ENCODE assay signal across 27 mouse cellular contexts in the genomic region with DNA sequence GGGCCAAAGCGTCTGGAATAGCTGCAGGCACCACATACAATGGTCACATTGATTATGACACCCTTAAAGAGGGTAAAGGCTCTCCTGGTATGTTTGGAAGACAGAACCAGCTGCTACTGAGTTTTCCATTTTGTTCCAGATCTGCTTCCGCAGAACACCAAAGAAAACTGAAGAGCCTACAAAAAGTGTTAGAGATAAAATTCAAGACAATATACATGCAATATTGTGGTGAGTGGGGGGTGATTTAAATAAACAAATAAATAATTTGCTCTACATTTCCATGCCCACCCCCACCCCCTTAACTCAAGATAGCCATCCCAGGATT. TPM values are rescaled to one million over a fixed set of nuclear protein-coding genes. Genes with fewer than 3 reads are reported as not detected.
A peak's percentile ranks its signal among the peaks of the same experiment; 100 is the strongest.
DNase-seq lines count a peak whose midpoint lies in the region; ATAC-seq and TF ChIP-seq lines count a peak whose summit lies in the region.
"Had no signal": no experiment of that assay in that cellular context is flagged by ENCODE, and none has a peak within 500 bp of the region (broad histone marks: within the 10 kb centered on the region; RNA-seq: fewer than 3 reads in every experiment).

No protein-coding gene starts in this region.

- DNase-seq in neural tube, embryonic 11.5 days (ENCODE audit: low spot score) = no peak
- no peak for DNase-seq in neural tube, embryonic 10.5 days (ENCODE audit: extremely low spot score, low spot score)
- DNase-seq in liver, postnatal 0 days = no peak
- no peak for DNase-seq in heart, adult 2 months
- DNase-seq: adrenal gland, adult 2 months; cerebellum, adult 9-11 months; heart, postnatal 14 days; lung, embryonic 14.5 days; lung, postnatal 4 days; right cerebral cortex, postnatal 14 days had no signal

- peak overlapping the region; percentile 95 for H3K9ac ChIP-seq in neural tube, embryonic 11.5 days (ENCODE audit: low read length)
- peak overlapping the region; percentile 96 for H3K9ac ChIP-seq in hindbrain, embryonic 13.5 days
- no peak overlapping the region for H3K9ac ChIP-seq in intestine, embryonic 16.5 days (ENCODE audit: low read depth, low read length)
- H3K9ac ChIP-seq in liver, postnatal 0 days (replicated peaks) = no peak overlapping the region
- H3K9ac ChIP-seq in heart, adult 2 months (ENCODE audit: low read depth, low read length) = no peak overlapping the region
- H3K9ac ChIP-seq: embryonic facial prominence, embryonic 12.5 days; forebrain, embryonic 15.5 days; heart, embryonic 12.5 days; limb, embryonic 12.5 days; liver, embryonic 12.5 days; lung, embryonic 14.5 days; stomach, embryonic 15.5 days had no signal

- WGBS in neural tube, embryonic 11.5 days = 7% methylated on average over 2 of the region's 2 CpGs
- 7% methylated on average over 2 of the region's 2 CpGs for WGBS in hindbrain, embryonic 13.5 days
- 27% methylated on average over 2 of the region's 2 CpGs for WGBS in intestine, embryonic 16.5 days
- WGBS in liver, postnatal 0 days (ENCODE audit: insufficient replicate concordance) = 18% methylated on average over 2 of the region's 2 CpGs
- 20% methylated on average over 2 of the region's 2 CpGs for WGBS in heart, adult 2 months

- no peaks in the 10 kb centered on the region for H3K27me3 ChIP-seq in neural tube, embryonic 11.5 days (ENCODE audit: control insufficient read depth, insufficient read depth, low read length)
- H3K27me3 ChIP-seq in hindbrain, embryonic 13.5 days = peaks cover 88% of the 10 kb centered on the region
- peaks cover 78% of the 10 kb centered on the region for H3K27me3 ChIP-seq in intestine, embryonic 16.5 days (replicated peaks; ENCODE audit: control insufficient read depth, insufficient read depth, low read length)
- H3K27me3 ChIP-seq in liver, postnatal 0 days (ENCODE audit: insufficient read depth, low read length) = peaks cover 98% of the 10 kb centered on the region
- peaks cover 39% of the 10 kb centered on the region for H3K27me3 ChIP-seq in heart, adult 2 months (ENCODE audit: control insufficient read depth, insufficient read depth, low read length)

- no peak for ATAC-seq in neural tube, embryonic 11.5 days (ENCODE audit: insufficient read depth, low FRiP score, low TSS enrichment)
- no peak for ATAC-seq in hindbrain, embryonic 13.5 days (ENCODE audit: low FRiP score)
- ATAC-seq in intestine, embryonic 16.5 days = no peak
- no peak for ATAC-seq in liver, postnatal 0 days
- no peak for ATAC-seq in erythroblast, adult 5-6 weeks (replicated peaks; ENCODE audit: low FRiP score, poor library complexity, severe bottlenecking)
- ATAC-seq: forebrain, embryonic 15.5 days; inflammation-experienced regulatory T-cells, adult 6 months; liver, embryonic 12.5 days had no signal

- H3K4me2 ChIP-seq in neural tube, embryonic 11.5 days (ENCODE audit: low read depth) = peak overlapping the region; percentile 91
- H3K4me2 ChIP-seq in hindbrain, embryonic 13.5 days = peak overlapping the region; percentile 83
- 0 out of 2 replicates have a peak overlapping the region, but pooled peaks have one; percentile 10 for H3K4me2 ChIP-seq in intestine, embryonic 16.5 days (ENCODE audit: low read depth, low read length)
- H3K4me2 ChIP-seq in liver, postnatal 0 days (ENCODE audit: low read depth, low read length) = no peak overlapping the region
- H3K4me2 ChIP-seq: embryonic facial prominence, embryonic 12.5 days; forebrain, embryonic 15.5 days; heart, embryonic 12.5 days; liver, embryonic 12.5 days had no signal

- intact Hi-C loops in heart, adult 2 months (cut with DNase I) = no loop called here

- peak overlapping the region; percentile 99 for H3K27ac ChIP-seq in neural tube, embryonic 11.5 days (ENCODE audit: low read depth, low read length)
- H3K27ac ChIP-seq in hindbrain, embryonic 13.5 days = peak overlapping the region; percentile 99
- peak overlapping the region; percentile 47; the same call in 1 of the 2 replicates for H3K27ac ChIP-seq in intestine, embryonic 16.5 days (ENCODE audit: low read length)
- H3K27ac ChIP-seq in liver, postnatal 0 days (ENCODE audit: low read depth) = no peak overlapping the region
- no peak overlapping the region for H3K27ac ChIP-seq in heart, adult 2 months
- H3K27ac ChIP-seq: embryonic facial prominence, embryonic 12.5 days; forebrain, embryonic 15.5 days; limb, embryonic 12.5 days; liver, embryonic 12.5 days; stomach, embryonic 15.5 days had no signal

- peaks cover 77% of the 10 kb centered on the region for H3K4me1 ChIP-seq in neural tube, embryonic 11.5 days (ENCODE audit: control insufficient read depth, insufficient read depth, low read length)
- H3K4me1 ChIP-seq in hindbrain, embryonic 13.5 days (replicated peaks) = peaks cover 41% of the 10 kb centered on the region
- H3K4me1 ChIP-seq in intestine, embryonic 16.5 days (ENCODE audit: control insufficient read depth, insufficient read depth, low read length) = 0 out of 2 replicates have a peak, but pooled peaks cover 3% of the 10 kb centered on the region
- H3K4me1 ChIP-seq in liver, postnatal 0 days (ENCODE audit: insufficient read depth) = no peaks in the 10 kb centered on the region
- no peaks in the 10 kb centered on the region for H3K4me1 ChIP-seq in heart, adult 2 months (ENCODE audit: control insufficient read depth, insufficient read depth, low read length)
- H3K4me1 ChIP-seq: embryonic facial prominence, embryonic 12.5 days; liver, embryonic 12.5 days had no signal

- no peaks in the 10 kb centered on the region for H3K9me3 ChIP-seq in neural tube, embryonic 11.5 days (ENCODE audit: control insufficient read depth, low read length)
- H3K9me3 ChIP-seq in hindbrain, embryonic 13.5 days = no peaks in the 10 kb centered on the region
- no peaks in the 10 kb centered on the region for H3K9me3 ChIP-seq in intestine, embryonic 16.5 days (ENCODE audit: control insufficient read depth, low read length)
- no peaks in the 10 kb centered on the region for H3K9me3 ChIP-seq in liver, postnatal 0 days (ENCODE audit: low read length)
- H3K9me3 ChIP-seq: embryonic facial prominence, embryonic 12.5 days; forebrain, embryonic 15.5 days; heart, embryonic 12.5 days; limb, embryonic 12.5 days; liver, embryonic 12.5 days; stomach, embryonic 15.5 days had no signal

- TF ChIP-seq EP300 in liver, postnatal 0 days (IDR thresholded peaks at IDR 0.05; ENCODE audit: low read depth) = no peak
- TF ChIP-seq EP300 in heart, adult 2 months (IDR thresholded peaks at IDR 0.05; ENCODE audit: insufficient read depth, low read depth, low read length) = no peak

- H3K4me3 ChIP-seq in neural tube, embryonic 11.5 days (ENCODE audit: low read depth, low read length) = peak overlapping the region; percentile 48
- H3K4me3 ChIP-seq in hindbrain, embryonic 13.5 days = peak overlapping the region; percentile 51
- H3K4me3 ChIP-seq in intestine, embryonic 16.5 days (ENCODE audit: low read length) = no peak overlapping the region
- no peak overlapping the region for H3K4me3 ChIP-seq in liver, postnatal 0 days (ENCODE audit: low read depth, low read length)
- H3K4me3 ChIP-seq in heart, adult 2 months = no peak overlapping the region
- H3K4me3 ChIP-seq: embryonic facial prominence, embryonic 12.5 days; forebrain, embryonic 15.5 days; limb, embryonic 12.5 days; liver, embryonic 12.5 days; stomach, embryonic 15.5 days had no signal

- H3K36me3 ChIP-seq in neural tube, embryonic 11.5 days (ENCODE audit: control insufficient read depth, insufficient read depth, low read length) = peaks cover 2% of the 10 kb centered on the region
- H3K36me3 ChIP-seq in hindbrain, embryonic 13.5 days = peaks cover 10% of the 10 kb centered on the region; the same call in 1 of the 2 replicates
- no peaks in the 10 kb centered on the region for H3K36me3 ChIP-seq in intestine, embryonic 16.5 days (ENCODE audit: control insufficient read depth, insufficient read depth, low read length)
- no peaks in the 10 kb centered on the region for H3K36me3 ChIP-seq in liver, postnatal 0 days (replicated peaks; ENCODE audit: insufficient read depth, low read length)
- H3K36me3 ChIP-seq in heart, adult 2 months (ENCODE audit: control insufficient read depth, insufficient read depth, low read length) = no peaks in the 10 kb centered on the region
- H3K36me3 ChIP-seq: embryonic facial prominence, embryonic 12.5 days; forebrain, embryonic 15.5 days; heart, embryonic 12.5 days; limb, embryonic 12.5 days; liver, embryonic 12.5 days; stomach, embryonic 15.5 days had no signal

- no peak for TF ChIP-seq POLR2A in heart, adult 2 months (IDR thresholded peaks at IDR 0.05; ENCODE audit: insufficient read depth, low read depth, low read length)

- TF ChIP-seq CTCF in liver, postnatal 0 days (IDR thresholded peaks at IDR 0.05; ENCODE audit: low read depth) = no peak
- TF ChIP-seq CTCF in heart, adult 2 months (IDR thresholded peaks at IDR 0.05) = no peak

- H3K79me2 ChIP-seq in heart, adult 2 months (replicated peaks; ENCODE audit: control insufficient read depth, insufficient read depth, low read length) = no peaks in the 10 kb centered on the region

RNA-seq across cellular contexts. Expression of a gene that starts 12.9 kb away (rescaled TPM):
- polyA plus RNA-seq in neural tube, embryonic 11.5 days (2014; fragmentation: Nextera tagmentation; extraction: Ambion mirVana) = 3.9 and 5.5 TPM in 2 replicates
- polyA plus RNA-seq in hindbrain, embryonic 13.5 days (2015; fragmentation: Nextera tagmentation; extraction: Ambion mirVana) = 1.3 and 1.5 TPM in 2 replicates
- 0.24 TPM in 1 of 2 replicates, not detected in the other for polyA plus RNA-seq in intestine, embryonic 16.5 days (2015; fragmentation: Nextera tagmentation; extraction: Ambion mirVana)
- polyA plus RNA-seq in liver, postnatal 0 days (2015; fragmentation: Nextera tagmentation; extraction: Ambion mirVana) = not detected in 2 replicates
- not detected in 2 replicates for total RNA-seq in erythroblast, adult 5-6 weeks (2015; ENCODE audit: low replicate concordance)
- total RNA-seq in erythroblast, adult 5-6 weeks (2017; ENCODE audit: low replicate concordance) = not detected in 2 replicates
- under 1 TPM in 1 of 2 experiments, not detected in 1; 0.14 TPM for total RNA-seq in heart, adult 2 months (2021)
- polyA plus RNA-seq in heart, adult 2 months (2012; rRNA removed) = 0.04 and 0.20 TPM in 2 replicates
- total RNA-seq: layer of hippocampus, postnatal 14 days; neutrophil, adult 5-6 weeks had no signal
- polyA plus RNA-seq: cortical plate, adult 2 months; embryonic facial prominence, embryonic 12.5 days; forebrain, embryonic 15.5 days; heart, embryonic 12.5 days; inflammation-experienced regulatory T-cells, adult 6 months; liver, embryonic 12.5 days; lung, embryonic 14.5 days; spleen, adult 2 months; stomach, embryonic 15.5 days; thymus, postnatal 0 days had no signal

RNA-seq across cellular contexts. Expression of a gene that starts 23.3 kb away (rescaled TPM):
- polyA plus RNA-seq in neural tube, embryonic 11.5 days (2014; fragmentation: Nextera tagmentation; extraction: Ambion mirVana) = 9.0 and 9.8 TPM in 2 replicates
- polyA plus RNA-seq in hindbrain, embryonic 13.5 days (2015; fragmentation: Nextera tagmentation; extraction: Ambion mirVana) = 1.6 and 2.5 TPM in 2 replicates
- polyA plus RNA-seq in intestine, embryonic 16.5 days (2015; fragmentation: Nextera tagmentation; extraction: Ambion mirVana) = 0.10 and 0.11 TPM in 2 replicates
- not detected in 2 replicates for polyA plus RNA-seq in liver, postnatal 0 days (2015; fragmentation: Nextera tagmentation; extraction: Ambion mirVana)
- not detected in 2 replicates for total RNA-seq in erythroblast, adult 5-6 weeks (2015; ENCODE audit: low replicate concordance)
- not detected in 2 replicates for total RNA-seq in erythroblast, adult 5-6 weeks (2017; ENCODE audit: low replicate concordance)
- not detected for total RNA-seq in heart, adult 2 months (2021)
- polyA plus RNA-seq in heart, adult 2 months (2012; rRNA removed) = not detected in 2 replicates
- total RNA-seq: adrenal gland, adult 2 months; gastrocnemius, adult 18-20 months; heart, postnatal 14 days; neutrophil, adult 5-6 weeks had no signal
- polyA plus RNA-seq: adrenal gland, adult 2 months; forebrain, embryonic 15.5 days; heart, embryonic 12.5 days; inflammation-experienced regulatory T-cells, adult 6 months; large intestine, adult 2 months; liver, embryonic 12.5 days; spleen, adult 2 months; thymus, postnatal 0 days had no signal

RNA-seq across cellular contexts. Expression of a gene that starts 27.7 kb away (rescaled TPM):
- polyA plus RNA-seq in neural tube, embryonic 11.5 days (2014; fragmentation: Nextera tagmentation; extraction: Ambion mirVana) = 9.2 and 11.2 TPM in 2 replicates
- polyA plus RNA-seq in hindbrain, embryonic 13.5 days (2015; fragmentation: Nextera tagmentation; extraction: Ambion mirVana) = 4.1 and 4.2 TPM in 2 replicates
- polyA plus RNA-seq in intestine, embryonic 16.5 days (2015; fragmentation: Nextera tagmentation; extraction: Ambion mirVana) = 0.91 and 0.95 TPM in 2 replicates
- polyA plus RNA-seq in liver, postnatal 0 days (2015; fragmentation: Nextera tagmentation; extraction: Ambion mirVana) = not detected in 2 replicates
- total RNA-seq in erythroblast, adult 5-6 weeks (2015; ENCODE audit: low replicate concordance) = not detected in 2 replicates
- not detected in 2 replicates for total RNA-seq in erythroblast, adult 5-6 weeks (2017; ENCODE audit: low replicate concordance)
- under 1 TPM; 0.21 to 0.45 TPM for total RNA-seq in heart, adult 2 months (2021)
- polyA plus RNA-seq in heart, adult 2 months (2012; rRNA removed) = 0.53 and 1.0 TPM in 2 replicates
- total RNA-seq: layer of hippocampus, postnatal 14 days; neutrophil, adult 5-6 weeks had no signal
- polyA plus RNA-seq: cortical plate, adult 2 months; forebrain, embryonic 15.5 days; inflammation-experienced regulatory T-cells, adult 6 months; liver, embryonic 12.5 days; lung, embryonic 14.5 days; thymus, postnatal 0 days had no signal

RNA-seq across cellular contexts. Expression of a gene that starts 27.7 kb away (rescaled TPM):
- polyA plus RNA-seq in neural tube, embryonic 11.5 days (2014; fragmentation: Nextera tagmentation; extraction: Ambion mirVana) = 52.7 and 55.0 TPM in 2 replicates
- 76.0 and 82.5 TPM in 2 replicates for polyA plus RNA-seq in hindbrain, embryonic 13.5 days (2015; fragmentation: Nextera tagmentation; extraction: Ambion mirVana)
- polyA plus RNA-seq in intestine, embryonic 16.5 days (2015; fragmentation: Nextera tagmentation; extraction: Ambion mirVana) = 13.4 and 15.1 TPM in 2 replicates
- polyA plus RNA-seq in liver, postnatal 0 days (2015; fragmentation: Nextera tagmentation; extraction: Ambion mirVana) = not detected in 2 replicates
- total RNA-seq in erythroblast, adult 5-6 weeks (2015; ENCODE audit: low replicate concordance) = not detected in 2 replicates
- total RNA-seq in erythroblast, adult 5-6 weeks (2017; ENCODE audit: low replicate concordance) = not detected in 2 replicates
- not detected for total RNA-seq in heart, adult 2 months (2021)
- 0.06 TPM in 1 of 2 replicates, not detected in the other for polyA plus RNA-seq in heart, adult 2 months (2012; rRNA removed)
- total RNA-seq: gastrocnemius, adult 18-20 months; heart, postnatal 14 days; layer of hippocampus, postnatal 14 days; neutrophil, adult 5-6 weeks had no signal
- polyA plus RNA-seq: cortical plate, adult 2 months; forebrain, embryonic 15.5 days; inflammation-experienced regulatory T-cells, adult 6 months; lung, embryonic 14.5 days; spleen, adult 2 months had no signal

RNA-seq across cellular contexts. Expression of a gene that starts 35.0 kb away (rescaled TPM):
- polyA plus RNA-seq in neural tube, embryonic 11.5 days (2014; fragmentation: Nextera tagmentation; extraction: Ambion mirVana) = 21.3 and 23.1 TPM in 2 replicates
- 0.79 and 1.5 TPM in 2 replicates for polyA plus RNA-seq in hindbrain, embryonic 13.5 days (2015; fragmentation: Nextera tagmentation; extraction: Ambion mirVana)
- 3.1 TPM in 2 replicates for polyA plus RNA-seq in intestine, embryonic 16.5 days (2015; fragmentation: Nextera tagmentation; extraction: Ambion mirVana)
- 0.04 TPM in 1 of 2 replicates, not detected in the other for polyA plus RNA-seq in liver, postnatal 0 days (2015; fragmentation: Nextera tagmentation; extraction: Ambion mirVana)
- total RNA-seq in erythroblast, adult 5-6 weeks (2015; ENCODE audit: low replicate concordance) = not detected in 2 replicates
- total RNA-seq in erythroblast, adult 5-6 weeks (2017; ENCODE audit: low replicate concordance) = not detected in 2 replicates
- total RNA-seq in heart, adult 2 months (2021) = 1 to 10 TPM in 1 of 2 experiments, under 1 TPM in 1; 0.61 to 1.0 TPM
- polyA plus RNA-seq in heart, adult 2 months (2012; rRNA removed) = 0.59 and 0.61 TPM in 2 replicates
- total RNA-seq: layer of hippocampus, postnatal 14 days; neutrophil, adult 5-6 weeks had no signal
- polyA plus RNA-seq: cortical plate, adult 2 months; inflammation-experienced regulatory T-cells, adult 6 months had no signal

Comparison
In these comparisons a context has a peak if more than half of its experiments do, and no peak if none do; other contexts are left out.
1. H3K27ac ChIP-seq: peak in neural tube, embryonic 11.5 days (single experiment), hindbrain, embryonic 13.5 days (single experiment) and intestine, embryonic 16.5 days (single experiment); none in liver, postnatal 0 days (single experiment) and heart, adult 2 months (single experiment).
2. H3K4me3 ChIP-seq: peak in neural tube, embryonic 11.5 days (single experiment) and hindbrain, embryonic 13.5 days (single experiment); none in intestine, embryonic 16.5 days (single experiment), liver, postnatal 0 days (single experiment) and heart, adult 2 months (single experiment).
3. H3K9ac ChIP-seq: peak in neural tube, embryonic 11.5 days (single experiment) and hindbrain, embryonic 13.5 days (single experiment); none in intestine, embryonic 16.5 days (single experiment), liver, postnatal 0 days (single experiment) and heart, adult 2 months (single experiment).